Mouse (Mus musculus) embryonic fibroblast, embryonic 13.5 days (primary cell): ENCODE results near the gene Myh9.

Experiments
- CTCF ChIP-seq: IDR thresholded peaks from 2 replicates; pipeline ENCODE4 v1.5.1; 2011; ENCODE audit warnings: mild to moderate bottlenecking, control low read depth, low read length, moderate library complexity, borderline replicate concordance; ENCODE audit not compliant: insufficient read depth
- POLR2A ChIP-seq: IDR thresholded peaks from 2 replicates; pipeline ENCODE4 v1.6.1; 2011; ENCODE audit warnings: low read depth, mild to moderate bottlenecking, control low read depth, low read length, moderate library complexity

- TF ChIP-seq CTCF (no peak), POLR2A (peak; percentile 97)
Measured at GRCm38 (mm10) chr15:77842047-77842843, at the start of gene Myh9.
